Mouse (Mus musculus) lung, postnatal 36 days (tissue): ENCODE measurements around the gene Ell.

Experiments used
- DNase-seq: peaks from one replicate; pipeline ENCODE4 v3.0.0; 2022; ENCODE audit warnings: mixed read lengths

Ell gene

DNA sequence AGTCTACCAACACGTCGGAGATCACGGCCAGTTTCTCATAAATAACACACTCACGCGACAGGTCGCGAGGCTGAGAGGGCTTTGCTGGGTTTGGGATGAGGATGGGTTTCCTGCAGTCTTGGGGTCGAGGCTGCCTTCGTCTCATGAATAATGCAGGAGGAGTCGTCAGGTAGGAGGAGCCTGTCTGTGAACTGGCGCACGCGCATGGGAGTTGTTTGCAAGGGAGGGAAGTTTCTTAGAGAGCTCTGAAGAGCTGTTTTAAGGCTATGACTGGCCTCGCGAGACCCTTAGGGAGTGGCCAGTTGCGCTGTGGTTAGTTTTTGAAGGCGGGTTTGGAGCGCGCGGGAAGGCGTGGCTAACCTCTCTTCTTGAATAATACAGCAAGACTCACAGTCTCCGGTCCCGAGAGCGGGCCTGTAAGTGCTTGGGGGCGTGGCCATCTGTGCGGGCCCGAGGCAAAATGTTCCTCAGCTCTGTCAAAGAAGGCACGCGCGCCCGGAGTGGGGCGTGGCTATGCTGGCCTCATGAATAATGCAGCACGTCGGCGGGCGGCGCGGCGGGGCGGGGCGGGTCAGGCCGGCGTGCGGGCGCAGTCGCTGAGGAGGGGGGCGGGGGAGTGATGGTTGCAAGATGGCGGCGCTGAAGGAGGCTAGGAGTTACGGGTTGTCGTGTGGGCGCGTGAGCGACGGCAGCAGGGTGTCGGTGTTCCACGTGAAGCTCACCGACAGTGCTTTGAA lies at the start of gene Ell:
TSS of gene Ell (plus strand) at position 381 of the 737 bp plus-strand sequence.
- peak; percentile 100 for DNase-seq

DNA sequence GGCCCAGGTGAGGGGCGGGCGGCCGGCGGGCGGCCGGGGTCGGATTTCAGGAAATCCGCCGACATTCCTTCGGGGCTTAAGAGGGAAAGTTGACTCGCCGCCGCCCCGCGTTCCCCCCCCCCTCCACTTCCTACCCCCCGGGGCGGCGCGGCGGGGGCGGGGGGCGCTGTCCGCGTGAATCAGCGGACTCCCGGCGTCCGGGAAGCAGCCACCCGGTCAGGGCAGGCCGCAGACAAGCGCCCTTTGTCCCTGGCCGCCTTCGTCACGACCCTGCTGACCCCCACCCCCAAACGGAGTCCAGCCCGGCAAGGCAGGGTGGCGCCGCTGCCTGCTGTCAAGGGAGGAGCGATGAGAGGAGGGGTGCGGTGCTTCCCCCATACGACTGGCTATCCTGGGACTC lies 49.7 kb upstream of the Ell start:
- no peak for DNase-seq

DNA sequence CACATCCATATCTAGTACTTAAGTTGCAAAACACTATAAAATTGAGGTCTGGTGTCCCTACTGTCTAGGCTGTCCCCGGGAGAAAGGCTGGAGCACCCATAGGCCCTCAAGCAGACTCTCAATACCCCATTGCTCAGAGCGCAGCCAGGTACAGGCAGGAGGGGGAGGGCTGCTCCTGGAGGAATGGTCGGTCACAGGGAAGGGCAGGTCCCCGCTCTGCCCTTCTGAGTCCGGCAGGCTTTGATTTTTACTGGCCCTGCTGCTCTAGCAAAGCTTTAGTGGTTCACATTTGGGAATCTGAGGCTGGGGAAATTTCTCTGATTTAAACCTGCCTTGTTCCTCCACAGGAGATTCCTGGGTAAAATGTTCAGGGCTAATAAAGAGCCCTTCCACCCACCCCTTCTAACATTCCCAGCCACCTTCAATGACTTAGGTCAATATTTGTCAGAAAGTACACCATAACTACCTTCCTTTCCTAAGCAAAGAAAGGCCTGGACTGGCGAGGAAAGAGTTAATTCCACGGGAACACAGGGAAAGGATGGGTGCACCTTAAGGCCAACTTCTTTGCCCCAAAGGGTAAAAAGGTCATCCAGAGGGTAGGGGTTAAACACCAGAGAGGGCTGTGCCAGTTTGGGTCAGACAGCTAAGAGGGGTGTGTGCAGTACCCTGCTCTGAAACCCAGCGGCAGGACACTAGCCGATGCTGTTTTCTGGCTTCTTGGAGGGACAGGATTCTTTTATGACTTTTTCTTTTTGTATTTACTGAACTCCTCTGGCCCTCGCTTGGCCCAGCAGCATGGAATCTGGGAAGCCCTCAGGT lies 49.0 kb upstream of the Ell start:
- DNase-seq = peak; percentile 53

- no peak for DNase-seq
Measured at GRCm38 (mm10) chr8:70490880-70491495, 48.3 kb upstream of the Ell start.

GRCm38 (mm10) chr8:70492664-70493640 lies 46.3 kb upstream of the Ell start, which contains the start of gene Crlf1:
Crlf1 (plus strand) TSS chr8:70493158.
- DNase-seq = no peak

DNA sequence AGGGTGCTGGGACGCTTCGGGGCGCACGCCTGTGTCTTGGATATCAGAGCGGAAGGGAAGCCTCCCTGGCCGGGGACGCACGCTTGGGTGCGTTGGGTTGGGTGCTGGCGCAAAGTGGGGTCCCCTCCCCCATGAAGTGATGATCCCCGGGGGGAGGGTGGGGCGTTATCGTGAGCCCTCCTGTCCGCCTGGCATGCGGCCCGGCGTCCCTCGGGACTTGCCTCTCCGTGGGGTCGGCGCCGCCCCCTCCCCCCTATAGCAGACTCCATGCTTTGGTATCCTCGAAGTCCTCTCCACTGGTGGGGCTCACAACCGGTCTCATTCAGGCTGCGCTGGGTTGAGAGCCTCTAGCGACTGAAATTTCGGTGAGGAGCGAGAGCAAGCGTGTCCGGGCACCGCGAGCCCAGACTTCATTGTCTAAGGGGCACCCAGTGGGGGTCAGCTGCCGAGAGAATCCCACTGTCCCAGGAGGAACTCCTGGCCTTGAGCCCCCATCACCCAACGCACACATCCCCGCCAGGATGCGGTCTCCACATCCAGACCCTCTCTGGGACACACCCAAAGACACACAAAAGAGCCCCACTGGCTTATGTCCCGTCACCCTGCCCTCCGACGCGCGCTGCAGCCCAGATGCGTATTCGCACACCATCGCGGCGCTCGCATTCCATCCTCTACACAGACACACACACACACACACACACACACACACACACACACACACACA lies 45.4 kb upstream of the Ell start:
- DNase-seq = no peak

GRCm38 (mm10) chr8:70494416-70494945 lies 44.8 kb upstream of the Ell start:
- DNase-seq = no peak

DNA sequence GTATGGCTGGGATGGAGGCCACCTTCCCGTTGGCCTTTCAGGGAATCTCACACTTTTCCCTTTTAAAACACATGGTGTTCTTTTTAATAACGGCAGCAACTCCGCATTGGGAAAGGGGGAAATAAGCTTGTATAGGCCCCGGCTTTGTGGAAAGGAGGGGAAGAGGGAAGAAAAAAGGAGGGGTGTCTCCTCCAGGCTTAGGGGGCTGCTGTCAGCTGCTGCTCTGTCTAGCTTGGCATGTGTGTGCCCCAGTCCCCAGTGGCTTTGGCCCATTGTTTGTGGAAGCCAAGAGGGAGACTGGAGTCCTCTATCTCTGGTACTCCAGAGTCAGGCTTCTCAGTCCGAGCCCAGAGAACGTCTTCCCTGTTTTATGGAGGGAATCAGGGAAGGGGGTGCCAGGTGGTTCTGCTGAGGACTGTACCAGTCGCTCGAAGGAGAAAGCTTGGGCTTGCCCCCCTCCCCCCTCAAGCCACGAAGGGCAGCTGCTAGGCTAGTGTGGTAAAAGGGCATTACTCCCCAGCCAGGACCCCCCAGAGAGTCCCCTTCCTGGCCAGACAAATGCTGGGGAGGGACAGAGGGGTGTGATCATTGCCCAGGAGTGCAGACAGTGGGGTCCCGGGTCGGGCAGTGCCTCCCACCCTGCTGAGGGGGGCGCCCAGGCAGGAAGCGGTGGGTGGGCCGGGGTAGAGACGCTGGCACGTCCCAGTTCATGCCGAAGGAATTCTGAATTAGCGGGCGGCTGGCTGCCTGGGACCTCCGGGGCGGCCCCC lies 44.1 kb upstream of the Ell start:
- no peak for DNase-seq

GRCm38 (mm10) chr8:70495771-70496062 lies 43.5 kb upstream of the Ell start:
- no peak for DNase-seq

DNA sequence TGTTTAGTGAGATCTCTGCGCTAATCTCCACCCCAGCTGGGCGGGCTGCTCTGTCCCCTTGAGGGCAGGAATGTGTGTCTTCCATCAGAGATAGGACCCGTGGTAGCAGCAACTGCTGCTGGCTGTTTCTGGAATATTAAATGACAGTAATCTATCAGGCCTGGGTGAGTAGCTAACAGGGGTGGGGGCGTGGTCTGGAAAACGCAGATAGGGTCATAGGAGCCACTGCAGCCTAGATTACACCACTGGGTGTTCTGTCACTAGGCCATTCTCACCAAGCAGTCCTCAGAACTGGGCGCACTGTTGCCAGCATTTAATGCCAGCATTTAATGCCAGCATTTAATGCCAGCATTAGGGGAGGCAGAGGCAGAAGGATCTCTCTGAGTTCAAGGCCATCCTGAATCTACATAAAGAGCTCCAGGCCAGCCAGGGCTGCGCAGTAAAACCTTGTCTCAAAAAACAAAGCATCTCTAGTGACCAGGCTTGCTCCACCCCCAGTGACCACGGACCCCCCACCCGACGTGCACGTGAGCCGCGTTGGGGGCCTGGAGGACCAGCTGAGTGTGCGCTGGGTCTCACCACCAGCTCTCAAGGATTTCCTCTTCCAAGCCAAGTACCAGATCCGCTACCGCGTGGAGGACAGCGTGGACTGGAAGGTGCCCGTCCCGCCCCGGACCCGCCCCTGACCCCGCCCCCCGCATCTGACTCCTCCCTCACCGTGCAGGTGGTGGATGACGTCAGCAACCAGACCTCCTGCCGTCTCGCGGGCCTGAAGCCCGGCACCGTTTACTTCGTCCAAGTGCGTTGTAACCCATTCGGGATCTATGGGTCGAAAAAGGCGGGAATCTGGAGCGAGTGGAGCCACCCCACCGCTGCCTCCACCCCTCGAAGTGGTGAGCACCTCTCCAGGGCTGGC lies 38.6 kb upstream of the Ell start:
- peak; percentile 41 for DNase-seq

DNA sequence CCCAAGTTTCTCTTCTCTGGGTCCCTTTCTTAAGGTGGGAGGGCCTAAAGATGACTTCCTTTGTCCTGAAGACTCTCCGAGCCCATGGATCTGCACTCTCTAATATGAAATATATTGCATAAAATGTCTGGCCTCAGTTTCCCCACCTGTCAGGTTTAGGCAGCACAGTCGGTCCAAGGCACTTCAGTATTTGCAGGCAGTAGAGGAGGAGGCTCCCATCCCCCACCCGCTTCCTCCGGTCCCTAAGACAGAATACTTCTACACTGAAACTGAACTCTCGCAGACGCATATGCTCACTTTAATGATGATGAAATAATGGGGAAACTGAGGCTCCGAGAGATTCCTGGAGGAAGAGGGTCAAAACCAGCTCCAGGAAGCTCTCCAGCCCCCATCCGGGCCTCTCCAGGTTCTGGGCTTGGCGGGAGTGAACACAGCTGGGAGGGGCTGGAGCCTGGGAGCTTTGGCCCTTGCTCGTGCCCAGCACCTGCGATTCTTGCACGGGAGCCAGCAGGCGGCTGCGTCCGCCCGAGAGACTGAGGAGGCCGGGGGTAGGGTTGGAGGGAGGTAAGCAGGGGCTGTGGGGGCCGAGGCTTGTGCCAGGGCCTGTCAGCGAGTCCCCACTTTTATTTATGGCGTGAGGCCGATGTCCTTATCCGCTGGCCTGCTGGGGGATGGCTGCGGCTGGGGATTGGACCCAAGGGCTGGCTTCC lies 37.3 kb upstream of the Ell start:
- DNase-seq = no peak

DNA sequence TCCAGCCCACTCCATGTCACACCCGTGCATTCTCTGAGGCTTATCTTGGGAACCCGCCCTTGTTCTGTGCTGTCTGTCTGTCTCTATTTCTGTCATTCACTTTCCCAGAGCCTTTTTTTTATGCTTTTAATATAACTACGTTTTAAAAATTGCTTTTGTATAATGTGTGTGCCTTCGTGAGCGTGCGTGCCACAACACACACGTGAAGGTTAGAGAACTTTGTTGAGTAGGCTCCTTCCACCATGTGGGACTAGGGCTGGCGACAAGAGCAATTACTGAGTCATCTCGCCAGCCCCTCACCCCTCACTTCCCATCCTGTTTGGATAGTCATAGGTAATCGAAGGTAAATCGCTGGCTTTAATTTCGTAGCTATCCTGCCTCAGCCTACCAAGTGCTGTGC lies 36.7 kb upstream of the Ell start:
- DNase-seq = no peak

- DNase-seq = peak; percentile 85
Measured at GRCm38 (mm10) chr8:70503062-70503750, 36.1 kb upstream of the Ell start.

DNA sequence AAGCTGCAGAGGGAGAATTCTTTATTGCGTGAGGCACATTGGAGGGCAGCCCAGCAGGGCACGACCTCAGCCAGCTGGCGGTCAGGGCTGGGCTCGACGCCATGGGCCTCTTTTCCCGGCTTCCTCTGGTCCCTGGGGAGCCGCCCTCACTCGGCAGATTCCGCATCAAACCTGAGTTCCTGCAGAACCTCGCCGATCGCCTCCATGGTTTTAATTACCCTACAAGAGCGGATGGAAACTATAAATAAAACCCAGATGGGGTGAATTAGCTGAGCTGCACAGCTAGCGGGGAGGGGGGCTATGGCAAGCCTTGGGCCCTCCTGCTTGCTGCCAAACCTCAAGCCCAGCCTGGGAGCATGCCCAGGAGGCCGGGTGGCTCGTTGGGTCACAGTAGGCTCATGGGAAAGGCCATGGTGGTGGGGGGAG lies 35.0 kb upstream of the Ell start:
- DNase-seq = peak; percentile 60

DNA sequence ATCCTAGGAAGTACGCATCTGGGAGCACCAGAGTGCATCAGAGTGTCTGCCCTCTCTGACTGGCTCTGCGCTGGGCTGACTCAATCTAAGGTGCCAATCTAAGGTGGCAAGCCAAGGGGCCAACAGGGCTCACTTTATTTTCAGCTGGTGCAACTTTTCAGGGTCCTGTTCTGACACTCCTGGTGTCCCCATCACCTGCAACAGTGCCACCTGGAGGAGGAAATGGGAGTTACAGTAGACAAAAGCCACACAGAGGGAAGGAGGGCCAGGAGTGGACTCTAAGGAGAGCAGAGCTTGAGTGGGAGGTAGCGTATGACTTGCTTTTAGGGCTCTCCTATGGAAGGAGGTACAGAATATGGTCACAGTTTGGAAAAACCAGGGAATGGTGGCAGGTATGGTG lies 34.4 kb upstream of the Ell start:
- peak; percentile 86 for DNase-seq

DNA sequence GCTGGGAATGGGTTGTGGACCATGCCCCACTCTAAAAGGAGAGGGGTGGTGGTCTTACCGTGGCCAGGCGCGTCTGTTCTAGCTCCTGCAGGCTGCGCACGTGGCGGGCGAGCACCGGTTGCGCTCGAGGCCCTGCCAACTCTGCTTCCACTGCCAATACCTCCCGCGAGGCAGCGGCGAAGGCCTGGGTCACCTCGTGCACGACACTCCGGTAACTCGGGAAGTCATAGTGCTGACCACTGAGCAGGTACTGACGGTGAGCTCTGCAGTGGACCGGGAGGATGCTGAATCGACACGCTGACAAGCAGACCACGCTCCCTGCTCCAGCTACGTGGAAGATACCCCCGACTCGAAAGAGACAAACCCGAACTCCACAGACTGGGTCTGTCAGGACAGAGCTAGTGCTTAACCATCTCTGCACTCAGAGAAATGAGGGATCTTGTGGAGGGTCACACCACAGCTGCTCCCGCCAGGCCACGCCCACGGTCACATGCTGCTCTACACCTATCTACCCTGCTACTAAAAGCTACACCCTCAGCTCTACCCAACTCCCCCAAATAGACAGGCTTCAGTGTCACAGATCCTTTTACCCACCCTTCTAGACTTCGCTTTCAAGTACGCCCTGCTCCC lies 33.4 kb upstream of the Ell start:
- no peak for DNase-seq

DNA sequence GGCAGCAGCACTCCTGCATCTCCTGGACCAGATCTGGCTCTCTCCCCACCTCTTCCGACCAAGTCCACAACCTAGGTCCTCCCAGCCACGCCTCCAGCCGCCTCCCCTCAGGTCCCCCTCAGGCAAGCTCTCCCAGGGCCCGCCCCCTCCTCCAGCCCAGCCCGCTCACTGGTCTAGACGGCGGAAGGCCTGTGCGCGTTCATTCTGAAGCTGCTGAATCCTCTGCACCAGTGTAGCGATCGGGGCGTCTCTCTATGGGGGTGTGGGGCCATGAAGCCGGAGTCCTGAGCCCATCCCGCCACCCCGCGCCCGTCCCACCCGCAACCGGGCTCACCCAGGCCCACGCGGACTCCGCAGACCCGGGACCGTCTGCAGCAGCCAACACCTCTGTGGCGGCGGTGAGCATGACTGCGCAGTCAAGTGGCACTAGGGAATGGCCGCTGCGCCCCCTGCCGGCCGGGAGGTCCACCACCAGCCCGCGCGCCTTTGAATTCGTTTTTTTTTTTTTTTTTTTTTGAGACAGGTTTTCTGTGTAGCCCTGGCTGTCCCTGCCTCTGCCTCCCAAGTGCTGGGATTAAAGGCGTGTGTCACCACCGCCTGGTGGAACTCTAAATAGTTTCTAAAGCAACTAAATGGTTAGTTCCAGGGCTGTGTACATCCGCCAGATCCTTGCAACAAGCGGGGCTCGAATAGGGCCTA lies 32.8 kb upstream of the Ell start, which contains the start of gene Rex1bd:
TSS of gene Rex1bd (minus strand) at position 425 of the 699 bp plus-strand sequence.
- peak; percentile 96 for DNase-seq
